In the genomic region with DNA sequence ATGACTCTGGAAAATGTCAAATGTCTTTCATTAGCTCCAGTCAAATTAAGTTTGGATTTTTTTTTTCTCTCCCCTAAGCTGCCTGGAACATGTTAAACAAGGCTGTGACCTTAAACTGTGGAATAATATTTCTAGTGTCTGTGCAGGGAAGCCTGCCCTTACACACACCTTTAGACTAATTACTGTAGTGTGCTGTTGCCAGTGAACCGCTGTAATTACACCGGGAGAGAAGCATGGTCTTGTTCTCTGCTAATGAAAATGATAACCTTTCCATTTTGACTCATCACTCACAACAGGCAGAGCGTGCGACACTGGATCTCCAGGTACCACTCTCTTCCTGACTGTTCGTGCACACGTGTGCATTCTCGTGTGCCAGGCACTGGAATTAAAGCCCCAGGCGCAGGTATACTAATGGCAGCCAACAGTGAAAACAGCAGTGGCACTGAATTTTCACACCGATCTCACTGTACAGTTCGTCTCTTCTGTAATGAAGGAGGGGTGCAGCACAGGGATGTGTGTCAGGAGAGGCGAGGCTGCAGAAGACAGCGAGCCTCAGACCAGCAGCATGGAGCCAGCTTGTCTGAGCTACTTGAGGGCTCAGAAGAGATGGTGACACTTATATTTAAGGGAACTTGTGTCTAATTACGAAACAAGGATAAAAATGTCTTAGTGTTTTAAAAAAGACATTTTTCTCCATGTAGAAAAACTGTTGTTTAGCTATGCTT, we compare ENCODE assay signal across 20 mouse cellular contexts.
DNase-seq lines count a peak whose midpoint lies in the region; ATAC-seq lines count a peak whose summit lies in the region.
"Had no signal": no experiment of that assay in that cellular context is flagged by ENCODE, and none has a peak within 500 bp of the region (broad histone marks: within the 10 kb centered on the region; RNA-seq: fewer than 3 reads in every experiment).

No protein-coding gene starts in this region.

- no peak overlapping the region for H3K4me3 ChIP-seq in midbrain, embryonic 10.5 days
- no peak overlapping the region for H3K4me3 ChIP-seq in midbrain, embryonic 11.5 days (ENCODE audit: low read depth, low read length)
- H3K4me3 ChIP-seq in hindbrain, embryonic 12.5 days = no peak overlapping the region
- H3K4me3 ChIP-seq in limb, embryonic 13.5 days = no peak overlapping the region
- H3K4me3 ChIP-seq: layer of hippocampus, adult 2 months; liver, embryonic 15.5 days had no signal

- H3K36me3 ChIP-seq in midbrain, embryonic 10.5 days = no peaks in the 10 kb centered on the region
- H3K36me3 ChIP-seq in midbrain, embryonic 11.5 days (ENCODE audit: control insufficient read depth, insufficient read depth, low read length) = no peaks in the 10 kb centered on the region
- H3K36me3 ChIP-seq in hindbrain, embryonic 12.5 days = no peaks in the 10 kb centered on the region
- H3K36me3 ChIP-seq in limb, embryonic 13.5 days = no peaks in the 10 kb centered on the region
- H3K36me3 ChIP-seq: liver, embryonic 15.5 days had no signal

- DNase-seq in midbrain, embryonic 10.5 days (ENCODE audit: low spot score) = no peak
- DNase-seq in midbrain, embryonic 11.5 days (ENCODE audit: low spot score, missing footprints) = no peak
- DNase-seq in cerebellum, postnatal 10 days = no peak
- no peak for DNase-seq in lung, postnatal 10 days
- DNase-seq in kidney, adult 8-10 months = no peak
- DNase-seq: adrenal gland, postnatal 36 days; heart, postnatal 4 days; kidney, postnatal 10 days; left cerebral cortex, postnatal 4 days; spleen, adult 18-20 months; thymus, adult 18-20 months had no signal

- H3K4me2 ChIP-seq in midbrain, embryonic 11.5 days = no peak overlapping the region
- no peak overlapping the region for H3K4me2 ChIP-seq in hindbrain, embryonic 12.5 days (replicated peaks)
- H3K4me2 ChIP-seq in limb, embryonic 13.5 days (replicated peaks) = 0 out of 2 replicates have a peak overlapping the region, but pooled peaks have one; percentile 11
- H3K4me2 ChIP-seq: heart, embryonic 11.5 days; liver, embryonic 15.5 days had no signal

- H3K27ac ChIP-seq in midbrain, embryonic 10.5 days (replicated peaks) = 0 out of 2 replicates have a peak overlapping the region, but pooled peaks have one; percentile 24
- H3K27ac ChIP-seq in midbrain, embryonic 11.5 days (ENCODE audit: low read depth, low read length) = no peak overlapping the region
- peak overlapping the region; percentile 40; the same call in 1 of the 2 replicates for H3K27ac ChIP-seq in hindbrain, embryonic 12.5 days
- H3K27ac ChIP-seq in limb, embryonic 13.5 days = peak overlapping the region; percentile 16; the same call in 1 of the 2 replicates
- H3K27ac ChIP-seq: layer of hippocampus, adult 2 months; liver, embryonic 15.5 days had no signal

- H3K9ac ChIP-seq in midbrain, embryonic 11.5 days (ENCODE audit: low read length) = no peak overlapping the region
- H3K9ac ChIP-seq in hindbrain, embryonic 12.5 days = no peak overlapping the region
- no peak overlapping the region for H3K9ac ChIP-seq in limb, embryonic 13.5 days
- H3K9ac ChIP-seq: liver, embryonic 15.5 days had no signal

- WGBS in midbrain, embryonic 10.5 days = 92% methylated on average over 13 of the region's 13 CpGs
- WGBS in midbrain, embryonic 11.5 days = 90% methylated on average over 13 of the region's 13 CpGs
- WGBS in hindbrain, embryonic 12.5 days = 69% methylated on average over 13 of the region's 13 CpGs
- WGBS in limb, embryonic 13.5 days = 53% methylated on average over 13 of the region's 13 CpGs

- no peaks in the 10 kb centered on the region for H3K9me3 ChIP-seq in midbrain, embryonic 10.5 days (replicated peaks)
- no peaks in the 10 kb centered on the region for H3K9me3 ChIP-seq in midbrain, embryonic 11.5 days (ENCODE audit: control insufficient read depth, low read length)
- H3K9me3 ChIP-seq in hindbrain, embryonic 12.5 days (replicated peaks) = no peaks in the 10 kb centered on the region
- H3K9me3 ChIP-seq in limb, embryonic 13.5 days = no peaks in the 10 kb centered on the region
- H3K9me3 ChIP-seq: liver, embryonic 15.5 days had no signal

- H3K4me1 ChIP-seq in midbrain, embryonic 10.5 days = peaks cover 47% of the 10 kb centered on the region
- H3K4me1 ChIP-seq in midbrain, embryonic 11.5 days (ENCODE audit: control insufficient read depth, insufficient read depth, low read length) = peaks cover 7% of the 10 kb centered on the region
- peaks cover 14% of the 10 kb centered on the region for H3K4me1 ChIP-seq in hindbrain, embryonic 12.5 days
- H3K4me1 ChIP-seq in limb, embryonic 13.5 days = peaks cover 18% of the 10 kb centered on the region

- ATAC-seq in midbrain, embryonic 11.5 days (ENCODE audit: low FRiP score) = no peak
- 0 out of 2 replicates have a peak, but pooled peaks have one; percentile 53 for ATAC-seq in hindbrain, embryonic 12.5 days (ENCODE audit: low FRiP score)
- ATAC-seq in limb, embryonic 13.5 days (ENCODE audit: low FRiP score, low read depth) = no peak
- ATAC-seq: activated CD4-positive, CD25-positive, alpha-beta regulatory T cell, adult 4 months; intestine, postnatal 0 days; lung, postnatal 0 days; Patski had no signal

- no peaks in the 10 kb centered on the region for H3K27me3 ChIP-seq in midbrain, embryonic 10.5 days (ENCODE audit: low read depth, poor library complexity, severe bottlenecking)
- no peaks in the 10 kb centered on the region for H3K27me3 ChIP-seq in midbrain, embryonic 11.5 days (ENCODE audit: control insufficient read depth, insufficient read depth, low read length)
- no peaks in the 10 kb centered on the region for H3K27me3 ChIP-seq in hindbrain, embryonic 12.5 days
- no peaks in the 10 kb centered on the region for H3K27me3 ChIP-seq in limb, embryonic 13.5 days
- H3K27me3 ChIP-seq: liver, embryonic 15.5 days; Patski had no signal
